Mouse (Mus musculus): Measurements from ENCODE around the gene Adam25. TPM values are rescaled to one million over a fixed set of nuclear protein-coding genes. Genes with fewer than 3 reads are reported as not detected.
"Not testable (repeated sequence)": the region's sequence is repeated elsewhere in the genome, so short reads cannot be mapped to it uniquely, and the experiment has no call there.

Gene Adam25
- 20.1 and 27.8 TPM in 2 replicates for polyA plus RNA-seq (2012; rRNA removed)

GRCm38 (mm10) chr8:40751908-40752307, at the start of gene Adam25:
Gene Adam25 (plus strand): TSS chr8:40752208.
- not testable (repeated sequence) for H3K27me3 ChIP-seq (ENCODE audit: control insufficient read depth, insufficient read depth, low read length); H3K36me3 ChIP-seq (ENCODE audit: control insufficient read depth, insufficient read depth, low read length); H3K27ac ChIP-seq (ENCODE audit: control insufficient read depth, insufficient read depth, low read depth, low read length); H3K4me3 ChIP-seq (ENCODE audit: control insufficient read depth, low read depth, low read length); H3K4me1 ChIP-seq (ENCODE audit: control insufficient read depth, insufficient read depth, low read length)

- not testable (repeated sequence) for H3K4me3 ChIP-seq (ENCODE audit: control insufficient read depth, low read depth, low read length); H3K4me1 ChIP-seq (ENCODE audit: control insufficient read depth, insufficient read depth, low read length); H3K27ac ChIP-seq (ENCODE audit: control insufficient read depth, insufficient read depth, low read depth, low read length); H3K27me3 ChIP-seq (ENCODE audit: control insufficient read depth, insufficient read depth, low read length); H3K36me3 ChIP-seq (ENCODE audit: control insufficient read depth, insufficient read depth, low read length)
Measured at GRCm38 (mm10) chr8:40715406-40715805, 36.6 kb upstream of the Adam25 start.

GRCm38 (mm10) chr8:40715986-40716385, 36.0 kb upstream of the Adam25 start:
- TF ChIP-seq CTCF (IDR thresholded peaks at IDR 0.05; ENCODE audit: control insufficient read depth, insufficient read depth, insufficient replicate concordance, low read depth, low read length) (no peak), POLR2A (IDR thresholded peaks at IDR 0.05; ENCODE audit: control insufficient read depth, low read depth, low read length) (no peak)
- Histone ChIP-seq H3K4me3 (ENCODE audit: control insufficient read depth, low read depth, low read length) (no peak overlapping the region), H3K36me3 (ENCODE audit: control insufficient read depth, insufficient read depth, low read length) (no peaks in the 10 kb centered on the region), H3K4me1 (ENCODE audit: control insufficient read depth, insufficient read depth, low read length) (no peaks in the 10 kb centered on the region), H3K27ac (ENCODE audit: control insufficient read depth, insufficient read depth, low read depth, low read length) (no peak overlapping the region), H3K27me3 (ENCODE audit: control insufficient read depth, insufficient read depth, low read length) (no peaks in the 10 kb centered on the region)

GRCm38 (mm10) chr8:40783320-40783719, 31.3 kb downstream of the Adam25 start:
- Histone ChIP-seq H3K36me3 (ENCODE audit: control insufficient read depth, insufficient read depth, low read length) (no peaks in the 10 kb centered on the region), H3K4me3 (ENCODE audit: control insufficient read depth, low read depth, low read length) (no peak overlapping the region), H3K27ac (ENCODE audit: control insufficient read depth, insufficient read depth, low read depth, low read length) (no peak overlapping the region), H3K27me3 (ENCODE audit: control insufficient read depth, insufficient read depth, low read length) (no peaks in the 10 kb centered on the region), H3K4me1 (ENCODE audit: control insufficient read depth, insufficient read depth, low read length) (no peaks in the 10 kb centered on the region)
- no peak for TF ChIP-seq POLR2A (IDR thresholded peaks at IDR 0.05; ENCODE audit: control insufficient read depth, low read depth, low read length)
- no peak for TF ChIP-seq CTCF (IDR thresholded peaks at IDR 0.05; ENCODE audit: control insufficient read depth, insufficient read depth, insufficient replicate concordance, low read depth, low read length)

- H3K36me3 ChIP-seq (ENCODE audit: control insufficient read depth, insufficient read depth, low read length); H3K4me1 ChIP-seq (ENCODE audit: control insufficient read depth, insufficient read depth, low read length); H3K27me3 ChIP-seq (ENCODE audit: control insufficient read depth, insufficient read depth, low read length); H3K27ac ChIP-seq (ENCODE audit: control insufficient read depth, insufficient read depth, low read depth, low read length); H3K4me3 ChIP-seq (ENCODE audit: control insufficient read depth, low read depth, low read length): not testable (repeated sequence)
Measured at GRCm38 (mm10) chr8:40792973-40793372, 41.0 kb downstream of the Adam25 start, which contains the start of gene Adam20. Gene Adam20 (plus strand): TSS chr8:40793273.

- H3K4me3 ChIP-seq (ENCODE audit: control insufficient read depth, low read depth, low read length) = no peak overlapping the region
- 0 out of 2 replicates have a peak, but pooled peaks cover 3% of the 10 kb centered on the region for H3K4me1 ChIP-seq (ENCODE audit: control insufficient read depth, insufficient read depth, low read length)
- no peak for TF ChIP-seq CTCF (IDR thresholded peaks at IDR 0.05; ENCODE audit: control insufficient read depth, insufficient read depth, insufficient replicate concordance, low read depth, low read length)
- no peak for TF ChIP-seq POLR2A (IDR thresholded peaks at IDR 0.05; ENCODE audit: control insufficient read depth, low read depth, low read length)
- no peak overlapping the region for H3K27ac ChIP-seq (ENCODE audit: control insufficient read depth, insufficient read depth, low read depth, low read length)
- H3K36me3 ChIP-seq (ENCODE audit: control insufficient read depth, insufficient read depth, low read length) = no peaks in the 10 kb centered on the region
- no peaks in the 10 kb centered on the region for H3K27me3 ChIP-seq (ENCODE audit: control insufficient read depth, insufficient read depth, low read length)
Measured at GRCm38 (mm10) chr8:40803379-40804079, 51.5 kb downstream of the Adam25 start.

Other genes with a start within 250 kb of the Adam25 start
- 29.9 and 47.5 TPM in 2 replicates for gene Adam24, start 77.1 kb upstream of the Adam25 start, polyA plus RNA-seq (2012; rRNA removed)
- 30.0 and 41.1 TPM in 2 replicates for gene Adam20, start 41.1 kb downstream of the Adam25 start, polyA plus RNA-seq (2012; rRNA removed)
- gene Adam39, start 70.8 kb downstream of the Adam25 start, polyA plus RNA-seq (2012; rRNA removed) = 28.2 and 31.8 TPM in 2 replicates

Data from testis, adult 2 months (tissue).